Mouse (Mus musculus) embryo, embryonic 10.5 days (tissue): ENCODE data around the gene Ube2c.
A peak's percentile ranks its signal among the peaks of the same experiment; 100 is the strongest.

Experiments used
- DNase-seq: peaks from one replicate; pipeline ENCODE4 v3.0.0-alpha.2; 2015; ENCODE audit warnings: low spot score

Ube2c gene

GRCm38 (mm10) chr2:164787779-164788178 lies 18.1 kb downstream of the Ube2c start:
- no peak for DNase-seq

- no peak for DNase-seq
Observed at GRCm38 (mm10) chr2:164788411-164788810, 18.7 kb downstream of the Ube2c start.

- DNase-seq, result no peak
Observed at GRCm38 (mm10) chr2:164790451-164790850, 20.8 kb downstream of the Ube2c start.

GRCm38 (mm10) chr2:164791841-164792261 lies 22.2 kb downstream of the Ube2c start:
- no peak for DNase-seq

- DNase-seq, result no peak
Observed at GRCm38 (mm10) chr2:164792400-164793190, 22.9 kb downstream of the Ube2c start.

GRCm38 (mm10) chr2:164793236-164793635 lies 23.5 kb downstream of the Ube2c start:
- peak; percentile 77 for DNase-seq

- DNase-seq, result peak; percentile 27
Observed at GRCm38 (mm10) chr2:164793772-164794171, 24.1 kb downstream of the Ube2c start.

GRCm38 (mm10) chr2:164794293-164794692 lies 24.6 kb downstream of the Ube2c start:
- DNase-seq, result peak; percentile 93

- DNase-seq, result no peak
Observed at GRCm38 (mm10) chr2:164795868-164796267, 26.2 kb downstream of the Ube2c start.

- DNase-seq, result peak; percentile 33
Observed at GRCm38 (mm10) chr2:164798554-164798953, 28.9 kb downstream of the Ube2c start.

GRCm38 (mm10) chr2:164800252-164801004 lies 30.7 kb downstream of the Ube2c start:
- DNase-seq, result no peak

- no peak for DNase-seq
Observed at GRCm38 (mm10) chr2:164803201-164803920, 33.7 kb downstream of the Ube2c start.

GRCm38 (mm10) chr2:164803921-164804313 lies 34.2 kb downstream of the Ube2c start:
- DNase-seq, result no peak

- DNase-seq, result peak; percentile 99
Observed at GRCm38 (mm10) chr2:164804533-164805331, 35.0 kb downstream of the Ube2c start, which contains the start of the genes Acot8 and Zswim3. Acot8 (minus strand) TSS chr2:164804882. Zswim3 (plus strand) TSS chr2:164805098.

GRCm38 (mm10) chr2:164805332-164805718 lies 35.6 kb downstream of the Ube2c start:
- no peak for DNase-seq

GRCm38 (mm10) chr2:164806614-164807013 lies 36.9 kb downstream of the Ube2c start:
- no peak for DNase-seq

GRCm38 (mm10) chr2:164813557-164813956 lies 43.9 kb downstream of the Ube2c start:
- no peak for DNase-seq

GRCm38 (mm10) chr2:164815348-164815747 lies 45.6 kb downstream of the Ube2c start:
- DNase-seq, result no peak

GRCm38 (mm10) chr2:164815821-164816220 lies 46.1 kb downstream of the Ube2c start:
- DNase-seq, result no peak

GRCm38 (mm10) chr2:164817206-164817605 lies 47.5 kb downstream of the Ube2c start:
- DNase-seq, result no peak

- DNase-seq, result peak; percentile 57
Observed at GRCm38 (mm10) chr2:164817703-164818102, 48.0 kb downstream of the Ube2c start.

GRCm38 (mm10) chr2:164821060-164821459 lies 51.4 kb downstream of the Ube2c start:
- no peak for DNase-seq
